Mouse (Mus musculus): ENCODE data around the gene Atp8b5. TPM values are rescaled to one million over a fixed set of nuclear protein-coding genes. Genes with fewer than 3 reads are reported as not detected.

Gene Atp8b5
- total RNA-seq, 1 experiment = 0.89 TPM

DNA sequence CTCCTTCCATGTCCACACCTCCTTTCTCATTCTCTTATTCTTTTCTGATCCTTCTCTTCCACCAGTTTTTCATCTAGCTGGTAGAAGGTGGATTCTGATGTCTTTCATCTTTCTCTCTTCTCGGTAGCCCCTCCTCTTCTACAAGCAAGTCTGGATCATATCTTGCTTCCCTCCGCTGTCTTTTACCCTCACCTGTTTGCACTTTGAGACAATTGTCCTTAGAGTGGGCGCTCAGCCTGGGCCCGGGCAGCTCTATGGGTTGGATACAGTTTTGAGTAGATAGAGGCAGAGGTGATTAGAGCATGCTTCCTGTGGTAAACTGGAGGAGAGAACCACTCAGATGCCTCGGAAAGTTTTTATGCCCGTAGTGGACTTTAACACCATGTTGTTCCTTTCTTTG lies 33.5 kb upstream of the Atp8b5 start:
- Histone ChIP-seq H3K4me3 (ENCODE audit: insufficient read depth in 1 of 2, low read depth in 1 of 2, low read length in 2 of 2, poor library complexity in 1 of 2, severe bottlenecking in 1 of 2) (no peak overlapping the region), H3K4me1 (ENCODE audit: control insufficient read depth in 2 of 2, insufficient read depth in 2 of 2, low read length in 2 of 2, poor library complexity in 1 of 2) (no peaks in the 10 kb centered on the region), H3K36me3 (ENCODE audit: control insufficient read depth, insufficient read depth, low read length, poor library complexity, severe bottlenecking) (peaks cover 2% of the 10 kb centered on the region; the same call in 1 of the 2 replicates), H3K9me3 (ENCODE audit: control insufficient read depth, insufficient read depth, low read depth, low read length) (no peaks in the 10 kb centered on the region), H3K9ac (ENCODE audit: insufficient read depth, low read depth, low read length, poor library complexity, severe bottlenecking) (no peak overlapping the region), H3K27ac (ENCODE audit: insufficient read depth, low read depth, low read length, poor library complexity, severe bottlenecking) (no peak overlapping the region)
- in situ Hi-C loops (cut with MboI; ENCODE audit: low sequenced_read_pairs in 2 of 2, unreplicated experiment in 2 of 2) = no loop called here
- no peak for TF ChIP-seq CHD2 (IDR thresholded peaks at IDR 0.05; ENCODE audit: low read depth, low read length)
- no peak for TF ChIP-seq ZNF384 (IDR thresholded peaks at IDR 0.05; ENCODE audit: low read depth, low read length)
- no peak for TF ChIP-seq ZC3H11A (IDR thresholded peaks at IDR 0.05; ENCODE audit: borderline replicate concordance, low read depth, low read length)
- TF ChIP-seq MAFK (IDR thresholded peaks at IDR 0.05; ENCODE audit: insufficient read depth, low read depth, low read length) = no peak
- no peak for TF ChIP-seq HCFC1 (IDR thresholded peaks at IDR 0.05; ENCODE audit: borderline replicate concordance, insufficient read depth, low read length)
- DNase-seq (ENCODE audit: low read depth, low spot score) = no peak

DNA sequence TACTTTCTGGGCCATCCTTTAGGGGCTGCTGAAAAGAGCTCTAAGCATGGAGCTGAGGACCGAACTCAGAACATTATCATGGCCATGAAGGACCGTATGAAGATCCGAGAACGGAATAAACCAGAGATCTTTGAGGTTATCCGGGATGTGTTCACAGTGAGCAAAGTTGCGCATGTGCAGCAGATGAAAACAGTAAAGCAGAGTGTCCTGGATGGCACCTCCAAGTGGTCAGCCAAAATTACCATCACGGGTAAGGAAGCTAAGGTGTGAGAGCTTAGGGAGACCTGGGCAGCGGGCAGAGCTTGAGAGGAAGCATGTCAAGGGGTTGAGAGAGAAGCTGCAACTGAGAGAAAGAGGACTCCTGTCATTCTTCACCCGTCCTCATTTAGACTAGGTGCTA lies 30.1 kb upstream of the Atp8b5 start:
- no peak overlapping the region for H3K9ac ChIP-seq (ENCODE audit: insufficient read depth, low read depth, low read length, poor library complexity, severe bottlenecking)
- TF ChIP-seq MAFK (IDR thresholded peaks at IDR 0.05; ENCODE audit: insufficient read depth, low read depth, low read length) = no peak
- no peak for TF ChIP-seq CHD2 (IDR thresholded peaks at IDR 0.05; ENCODE audit: low read depth, low read length)
- TF ChIP-seq ZC3H11A (IDR thresholded peaks at IDR 0.05; ENCODE audit: borderline replicate concordance, low read depth, low read length) = no peak
- no peak for TF ChIP-seq HCFC1 (IDR thresholded peaks at IDR 0.05; ENCODE audit: borderline replicate concordance, insufficient read depth, low read length)
- TF ChIP-seq ZNF384 (IDR thresholded peaks at IDR 0.05; ENCODE audit: low read depth, low read length) = no peak
- no peaks in the 10 kb centered on the region for H3K9me3 ChIP-seq (ENCODE audit: control insufficient read depth, insufficient read depth, low read depth, low read length)
- in situ Hi-C loops (cut with MboI; ENCODE audit: low sequenced_read_pairs in 2 of 2, unreplicated experiment in 2 of 2) = no loop called here
- peaks cover 2% of the 10 kb centered on the region; the same call in 1 of the 2 replicates for H3K36me3 ChIP-seq (ENCODE audit: control insufficient read depth, insufficient read depth, low read length, poor library complexity, severe bottlenecking)
- DNase-seq (ENCODE audit: low read depth, low spot score) = no peak
- H3K4me1 ChIP-seq (ENCODE audit: control insufficient read depth in 2 of 2, insufficient read depth in 2 of 2, low read length in 2 of 2, poor library complexity in 1 of 2) = no peaks in the 10 kb centered on the region
- H3K27ac ChIP-seq (ENCODE audit: insufficient read depth, low read depth, low read length, poor library complexity, severe bottlenecking) = no peak overlapping the region
- H3K4me3 ChIP-seq (ENCODE audit: insufficient read depth in 1 of 2, low read depth in 1 of 2, low read length in 2 of 2, poor library complexity in 1 of 2, severe bottlenecking in 1 of 2) = no peak overlapping the region

DNA sequence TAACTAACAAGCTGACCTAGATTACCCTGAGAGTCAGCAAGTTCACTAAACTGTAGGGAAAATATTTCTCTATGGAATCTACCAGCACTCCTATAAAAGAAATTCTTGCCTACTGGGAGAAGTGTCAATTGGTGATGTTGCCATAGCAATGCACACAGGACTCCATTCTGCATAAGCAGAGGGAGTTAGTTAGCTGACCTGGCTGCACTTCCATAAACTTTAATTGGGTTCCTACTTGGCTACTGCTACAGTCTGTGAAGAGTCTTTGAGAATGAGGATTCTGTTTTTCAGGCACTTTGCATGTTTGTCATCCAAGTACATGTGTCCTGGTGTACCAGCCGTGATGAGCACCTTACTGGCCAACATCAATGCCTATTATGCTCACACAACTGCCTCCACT lies 26.2 kb upstream of the Atp8b5 start:
- TF ChIP-seq ZC3H11A (IDR thresholded peaks at IDR 0.05; ENCODE audit: borderline replicate concordance, low read depth, low read length) = no peak
- no peak for TF ChIP-seq ZNF384 (IDR thresholded peaks at IDR 0.05; ENCODE audit: low read depth, low read length)
- TF ChIP-seq CHD2 (IDR thresholded peaks at IDR 0.05; ENCODE audit: low read depth, low read length) = no peak
- no peak for TF ChIP-seq MAFK (IDR thresholded peaks at IDR 0.05; ENCODE audit: insufficient read depth, low read depth, low read length)
- no peak for TF ChIP-seq HCFC1 (IDR thresholded peaks at IDR 0.05; ENCODE audit: borderline replicate concordance, insufficient read depth, low read length)
- Histone ChIP-seq H3K9me3 (ENCODE audit: control insufficient read depth, insufficient read depth, low read depth, low read length) (no peaks in the 10 kb centered on the region), H3K36me3 (ENCODE audit: control insufficient read depth, insufficient read depth, low read length, poor library complexity, severe bottlenecking) (no peaks in the 10 kb centered on the region), H3K9ac (ENCODE audit: insufficient read depth, low read depth, low read length, poor library complexity, severe bottlenecking) (no peak overlapping the region), H3K4me3 (ENCODE audit: insufficient read depth in 1 of 2, low read depth in 1 of 2, low read length in 2 of 2, poor library complexity in 1 of 2, severe bottlenecking in 1 of 2) (no peak overlapping the region), H3K27ac (ENCODE audit: insufficient read depth, low read depth, low read length, poor library complexity, severe bottlenecking) (no peak overlapping the region), H3K4me1 (ENCODE audit: control insufficient read depth in 2 of 2, insufficient read depth in 2 of 2, low read length in 2 of 2, poor library complexity in 1 of 2) (no peaks in the 10 kb centered on the region)
- no peak for DNase-seq (ENCODE audit: low read depth, low spot score)
- in situ Hi-C loops (cut with MboI; ENCODE audit: low sequenced_read_pairs in 2 of 2, unreplicated experiment in 2 of 2) = no loop called here

DNA sequence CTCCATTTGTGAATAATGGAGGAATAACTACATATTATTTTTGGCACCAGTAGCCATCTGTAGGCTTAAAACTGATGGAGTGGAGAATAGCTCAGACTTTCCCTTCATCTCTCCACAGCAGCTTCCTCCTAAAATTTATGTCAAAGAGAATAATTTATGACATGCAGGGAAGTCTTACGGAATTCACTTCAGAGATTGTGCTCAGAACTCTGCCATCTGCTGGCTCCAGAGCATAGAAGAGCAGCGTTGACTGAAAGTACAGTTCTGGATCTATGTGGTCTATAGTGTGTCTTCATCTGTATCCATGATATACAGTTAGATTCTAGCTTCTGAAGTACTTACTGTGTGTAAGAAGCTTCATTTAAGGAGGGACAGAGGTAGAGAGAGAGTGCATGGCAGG lies 22.9 kb upstream of the Atp8b5 start:
- no peak for DNase-seq (ENCODE audit: low read depth, low spot score)
- Histone ChIP-seq H3K27ac (ENCODE audit: insufficient read depth, low read depth, low read length, poor library complexity, severe bottlenecking) (no peak overlapping the region), H3K36me3 (ENCODE audit: control insufficient read depth, insufficient read depth, low read length, poor library complexity, severe bottlenecking) (no peaks in the 10 kb centered on the region), H3K4me3 (ENCODE audit: insufficient read depth in 1 of 2, low read depth in 1 of 2, low read length in 2 of 2, poor library complexity in 1 of 2, severe bottlenecking in 1 of 2) (no peak overlapping the region), H3K4me1 (ENCODE audit: control insufficient read depth in 2 of 2, insufficient read depth in 2 of 2, low read length in 2 of 2, poor library complexity in 1 of 2) (no peaks in the 10 kb centered on the region), H3K9me3 (ENCODE audit: control insufficient read depth, insufficient read depth, low read depth, low read length) (no peaks in the 10 kb centered on the region), H3K9ac (ENCODE audit: insufficient read depth, low read depth, low read length, poor library complexity, severe bottlenecking) (no peak overlapping the region)
- in situ Hi-C loops (cut with MboI; ENCODE audit: low sequenced_read_pairs in 2 of 2, unreplicated experiment in 2 of 2) = no loop called here
- TF ChIP-seq ZNF384 (IDR thresholded peaks at IDR 0.05; ENCODE audit: low read depth, low read length) (no peak), HCFC1 (IDR thresholded peaks at IDR 0.05; ENCODE audit: borderline replicate concordance, insufficient read depth, low read length) (no peak), MAFK (IDR thresholded peaks at IDR 0.05; ENCODE audit: insufficient read depth, low read depth, low read length) (no peak), CHD2 (IDR thresholded peaks at IDR 0.05; ENCODE audit: low read depth, low read length) (no peak), ZC3H11A (IDR thresholded peaks at IDR 0.05; ENCODE audit: borderline replicate concordance, low read depth, low read length) (no peak)

- Histone ChIP-seq H3K27ac (ENCODE audit: insufficient read depth, low read depth, low read length, poor library complexity, severe bottlenecking) (no peak overlapping the region), H3K4me1 (ENCODE audit: control insufficient read depth in 2 of 2, insufficient read depth in 2 of 2, low read length in 2 of 2, poor library complexity in 1 of 2) (no peaks in the 10 kb centered on the region), H3K36me3 (ENCODE audit: control insufficient read depth, insufficient read depth, low read length, poor library complexity, severe bottlenecking) (no peaks in the 10 kb centered on the region), H3K9ac (ENCODE audit: insufficient read depth, low read depth, low read length, poor library complexity, severe bottlenecking) (no peak overlapping the region), H3K9me3 (ENCODE audit: control insufficient read depth, insufficient read depth, low read depth, low read length) (no peaks in the 10 kb centered on the region), H3K4me3 (ENCODE audit: insufficient read depth in 1 of 2, low read depth in 1 of 2, low read length in 2 of 2, poor library complexity in 1 of 2, severe bottlenecking in 1 of 2) (no peak overlapping the region)
- TF ChIP-seq ZC3H11A (IDR thresholded peaks at IDR 0.05; ENCODE audit: borderline replicate concordance, low read depth, low read length) (no peak), ZNF384 (IDR thresholded peaks at IDR 0.05; ENCODE audit: low read depth, low read length) (no peak), HCFC1 (IDR thresholded peaks at IDR 0.05; ENCODE audit: borderline replicate concordance, insufficient read depth, low read length) (no peak), CHD2 (IDR thresholded peaks at IDR 0.05; ENCODE audit: low read depth, low read length) (no peak), MAFK (IDR thresholded peaks at IDR 0.05; ENCODE audit: insufficient read depth, low read depth, low read length) (no peak)
- in situ Hi-C loops (cut with MboI; ENCODE audit: low sequenced_read_pairs in 2 of 2, unreplicated experiment in 2 of 2) = no loop called here
- no peak for DNase-seq (ENCODE audit: low read depth, low spot score)
Measured at GRCm38 (mm10) chr4:43245776-43246175, 21.2 kb upstream of the Atp8b5 start.
